Mouse (Mus musculus): ENCODE measurements around the gene Pdk2.

The Pdk2 gene

GRCm38 (mm10) chr11:95001584-95002347, 39.4 kb downstream of the Pdk2 start:
- peak; percentile 37 for DNase-seq

- DNase-seq: peak; percentile 90
Measured at GRCm38 (mm10) chr11:95001058-95001457, 40.1 kb downstream of the Pdk2 start.

GRCm38 (mm10) chr11:95000548-95000947, 40.6 kb downstream of the Pdk2 start:
- DNase-seq: peak; percentile 48

GRCm38 (mm10) chr11:95000128-95000527, 41.0 kb downstream of the Pdk2 start:
- DNase-seq: no peak

GRCm38 (mm10) chr11:94998041-94998531, 43.1 kb downstream of the Pdk2 start:
- peak; percentile 42 for DNase-seq

- DNase-seq: no peak
Measured at GRCm38 (mm10) chr11:94997596-94997995, 43.6 kb downstream of the Pdk2 start.

GRCm38 (mm10) chr11:94996984-94997383, 44.2 kb downstream of the Pdk2 start:
- DNase-seq: no peak

GRCm38 (mm10) chr11:94996101-94996500, 45.1 kb downstream of the Pdk2 start:
- peak; percentile 37 for DNase-seq

GRCm38 (mm10) chr11:94994947-94995772, 46.0 kb downstream of the Pdk2 start:
- DNase-seq: no peak

- DNase-seq: peak; percentile 46
Measured at GRCm38 (mm10) chr11:94994208-94994814, 46.8 kb downstream of the Pdk2 start.

- peak; percentile 47 for DNase-seq
Measured at GRCm38 (mm10) chr11:94992754-94993606, 48.2 kb downstream of the Pdk2 start.

GRCm38 (mm10) chr11:94992480-94992753, 48.7 kb downstream of the Pdk2 start:
- DNase-seq: no peak

GRCm38 (mm10) chr11:94991641-94992479, 49.3 kb downstream of the Pdk2 start:
- DNase-seq: peak; percentile 54

- peak; percentile 89 for DNase-seq
Measured at GRCm38 (mm10) chr11:94990749-94991577, 50.2 kb downstream of the Pdk2 start, which contains the start of gene Ppp1r9b. Gene Ppp1r9b (plus strand): TSS chr11:94991035.

- no peak for DNase-seq
Measured at GRCm38 (mm10) chr11:94990102-94990748, 50.9 kb downstream of the Pdk2 start.

- peak; percentile 78 for DNase-seq
Measured at GRCm38 (mm10) chr11:94989562-94990017, 51.6 kb downstream of the Pdk2 start.

GRCm38 (mm10) chr11:94988780-94989561, 52.2 kb downstream of the Pdk2 start:
- DNase-seq: peak; percentile 37

- no peak for DNase-seq
Measured at GRCm38 (mm10) chr11:94987851-94988250, 53.3 kb downstream of the Pdk2 start.

GRCm38 (mm10) chr11:94987341-94987740, 53.8 kb downstream of the Pdk2 start:
- no peak for DNase-seq

Measured in cerebellum, adult 11 months (tissue).